Mouse (Mus musculus): ENCODE results near the gene Serpina3f. TPM values are rescaled to one million over a fixed set of nuclear protein-coding genes. Genes with fewer than 3 reads are reported as not detected.
"Not testable (repeated sequence)": the region's sequence is repeated elsewhere in the genome, so short reads cannot be mapped to it uniquely, and the experiment has no call there.

Serpina3f gene
- polyA plus RNA-seq, 1 experiment from 2014 or later = 0.30 TPM

DNA sequence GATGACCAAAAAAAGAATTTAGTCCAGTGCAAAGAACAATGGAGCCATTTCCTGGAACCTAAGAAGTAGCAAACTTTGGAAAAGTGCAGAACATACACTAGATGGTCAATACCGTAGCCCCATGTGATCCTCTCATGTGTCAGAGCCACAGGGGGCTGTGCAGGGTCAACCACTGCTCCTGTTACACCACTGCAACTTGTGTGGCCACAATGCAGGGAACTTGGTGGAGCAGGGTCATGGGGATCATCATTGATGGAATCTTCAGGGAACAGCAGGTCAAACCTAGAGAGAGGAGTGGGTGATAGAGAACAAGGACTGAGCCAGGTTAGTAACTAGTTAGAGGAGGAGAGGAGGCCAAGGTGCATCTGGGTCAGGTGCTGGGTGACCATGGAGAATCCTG lies 7.3 kb downstream of the Serpina3f start:
- WGBS = 73% methylated on average over 1 of the region's 1 CpGs
- H3K27ac ChIP-seq (replicated peaks) = no peak overlapping the region
- H3K9me3 ChIP-seq (replicated peaks) = no peaks in the 10 kb centered on the region

DNA sequence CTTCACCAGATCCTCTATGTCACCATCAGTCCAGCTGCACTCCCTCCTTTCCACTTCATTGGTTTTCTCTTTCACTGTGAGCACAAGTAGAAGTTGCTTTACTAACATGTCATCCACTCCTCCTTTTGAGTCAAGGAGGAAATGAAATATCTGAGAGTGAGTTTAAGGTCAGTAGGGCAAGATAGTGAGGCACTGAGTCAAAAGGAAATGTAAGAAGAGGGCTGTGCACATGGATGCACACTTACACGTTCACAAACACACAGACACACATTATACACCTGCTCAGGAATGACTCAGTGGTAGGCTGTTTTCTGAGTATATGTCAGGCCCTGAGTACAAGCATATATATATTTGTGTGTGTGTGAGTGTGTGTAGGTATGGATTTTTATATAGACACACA lies 9.3 kb downstream of the Serpina3f start:
- H3K27me3 ChIP-seq (ENCODE audit: low read depth, poor library complexity, severe bottlenecking) = no peaks in the 10 kb centered on the region
- H3K4me3 ChIP-seq = no peak overlapping the region
- 81% methylated on average over 1 of the region's 1 CpGs for WGBS
- no peaks in the 10 kb centered on the region for H3K9me3 ChIP-seq (replicated peaks)
- no peaks in the 10 kb centered on the region for H3K36me3 ChIP-seq
- H3K27ac ChIP-seq (replicated peaks) = no peak overlapping the region
- no peak for DNase-seq (ENCODE audit: low spot score)
- H3K4me1 ChIP-seq = peaks cover 3% of the 10 kb centered on the region; the same call in 1 of the 2 replicates

More for the DNA sequence above, 7.3 kb downstream of the Serpina3f start:
- H3K4me1 ChIP-seq = peaks cover 3% of the 10 kb centered on the region; the same call in 1 of the 2 replicates
- no peaks in the 10 kb centered on the region for H3K27me3 ChIP-seq (ENCODE audit: low read depth, poor library complexity, severe bottlenecking)
- no peaks in the 10 kb centered on the region for H3K36me3 ChIP-seq
- DNase-seq (ENCODE audit: low spot score) = no peak
- no peak overlapping the region for H3K4me3 ChIP-seq

DNA sequence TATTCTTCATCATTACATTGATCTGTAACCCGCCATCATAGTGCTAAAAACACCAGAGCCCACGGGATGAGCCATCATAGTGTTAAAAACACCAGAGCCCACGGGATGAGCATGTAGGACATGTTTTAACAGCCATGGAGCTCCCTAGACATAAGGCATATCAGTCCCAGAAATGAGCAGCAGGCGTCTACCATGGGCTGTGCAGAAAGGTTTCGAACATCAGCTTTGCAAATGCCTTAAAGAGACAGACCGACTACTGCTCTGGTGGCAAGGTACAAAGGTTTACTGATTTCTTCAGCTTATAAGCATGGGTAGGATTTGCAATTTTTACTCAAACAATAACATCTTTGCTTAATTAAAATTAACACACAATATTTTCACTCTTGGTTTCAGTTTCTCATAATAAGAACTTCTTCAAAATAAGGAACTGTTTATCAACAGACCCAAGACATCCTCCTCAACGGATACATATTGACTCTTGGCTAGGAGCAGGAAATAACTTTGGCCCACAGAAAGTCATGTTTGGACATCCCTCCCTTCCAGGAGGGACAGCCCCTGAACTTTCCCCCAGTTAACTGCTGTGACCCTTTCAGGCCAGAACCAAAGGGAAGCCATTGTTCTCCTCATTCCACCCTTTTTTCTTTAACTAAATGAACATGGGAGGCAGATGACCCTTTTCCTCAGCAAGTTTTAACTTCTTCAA lies 10.4 kb downstream of the Serpina3f start:
- Histone ChIP-seq H3K9me3 (replicated peaks) (no peaks in the 10 kb centered on the region), H3K27ac (replicated peaks) (no peak overlapping the region), H3K4me1 (peaks cover 3% of the 10 kb centered on the region; the same call in 1 of the 2 replicates), H3K27me3 (ENCODE audit: low read depth, poor library complexity, severe bottlenecking) (no peaks in the 10 kb centered on the region), H3K36me3 (no peaks in the 10 kb centered on the region), H3K4me3 (no peak overlapping the region)
- WGBS = 76% methylated on average over 7 of the region's 7 CpGs
- DNase-seq (ENCODE audit: low spot score) = no peak

DNA sequence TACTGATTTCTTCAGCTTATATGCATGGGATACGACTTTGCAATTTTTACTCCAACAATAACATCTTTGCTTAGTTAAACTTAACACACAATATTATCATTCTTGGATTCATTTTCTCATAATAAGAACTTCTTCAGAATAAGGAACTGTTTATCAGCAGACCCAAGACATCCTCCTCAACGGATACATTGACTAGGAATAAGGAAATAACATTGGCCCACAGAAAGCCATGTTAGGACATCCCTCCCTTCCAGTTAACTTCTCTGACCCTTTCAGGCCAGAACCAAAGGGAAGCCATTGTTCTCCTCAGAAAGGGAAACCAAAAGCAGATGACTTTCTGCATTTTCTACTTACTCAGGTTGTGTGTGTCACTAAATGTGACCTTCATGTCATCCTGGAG lies 16.4 kb downstream of the Serpina3f start:
- WGBS = 80% methylated on average over 2 of the region's 2 CpGs
- no peak for DNase-seq (ENCODE audit: low spot score)
- Histone ChIP-seq H3K36me3 (no peaks in the 10 kb centered on the region), H3K4me1 (no peaks in the 10 kb centered on the region), H3K27me3 (ENCODE audit: low read depth, poor library complexity, severe bottlenecking) (no peaks in the 10 kb centered on the region), H3K4me3 (no peak overlapping the region), H3K9me3 (replicated peaks) (no peaks in the 10 kb centered on the region), H3K27ac (replicated peaks) (no peak overlapping the region)

DNA sequence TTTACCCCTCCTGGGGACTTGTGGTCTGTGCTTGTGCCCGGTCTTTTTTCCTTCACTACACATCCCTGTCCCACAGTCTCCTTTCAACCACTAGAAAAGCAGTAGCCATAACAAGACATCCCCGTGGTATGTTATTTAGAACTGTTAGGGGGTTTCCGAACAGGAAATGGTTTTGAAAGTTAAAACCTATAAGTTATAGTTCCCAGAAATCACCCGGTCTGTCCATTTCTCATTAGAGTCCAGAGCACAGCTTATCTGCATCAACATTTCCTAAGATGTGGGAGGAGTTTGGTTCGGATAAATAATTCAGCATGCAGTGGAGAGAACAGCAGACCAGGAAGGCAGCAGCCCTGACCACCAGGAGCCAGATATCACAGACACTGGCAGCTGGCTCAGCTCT lies 21.6 kb downstream of the Serpina3f start, which contains the start of gene Serpina3g:
Gene Serpina3g, plus strand, starts transcription at position 331 of the 400 bp plus-strand sequence.
- no peaks in the 10 kb centered on the region for H3K36me3 ChIP-seq
- no peak for DNase-seq (ENCODE audit: low spot score)
- H3K27ac ChIP-seq (replicated peaks) = no peak within 1 kb of the TSS
- H3K4me1 ChIP-seq = no peaks in the 10 kb centered on the region
- no peaks in the 10 kb centered on the region for H3K27me3 ChIP-seq (ENCODE audit: low read depth, poor library complexity, severe bottlenecking)
- H3K4me3 ChIP-seq = no peak within 1 kb of the TSS
- no peaks in the 10 kb centered on the region for H3K9me3 ChIP-seq (replicated peaks)
- 75% methylated on average over 5 of the region's 5 CpGs for WGBS

DNA sequence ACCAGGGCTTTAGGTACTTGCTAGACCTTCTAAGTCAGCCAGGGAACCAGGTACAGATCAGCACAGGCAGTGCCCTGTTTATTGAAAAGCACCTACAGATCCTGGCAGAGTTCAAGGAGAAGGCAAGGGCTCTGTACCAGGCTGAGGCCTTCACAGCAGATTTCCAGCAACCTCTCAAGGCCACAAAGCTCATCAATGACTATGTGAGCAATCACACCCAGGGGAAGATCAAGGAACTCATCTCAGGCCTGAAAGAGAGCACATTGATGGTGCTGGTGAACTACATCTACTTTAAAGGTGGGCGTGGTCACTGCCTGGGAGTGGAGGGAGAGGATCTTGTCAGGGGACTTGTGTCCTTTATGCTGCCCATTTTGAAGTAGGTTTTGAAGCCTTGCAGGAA lies 23.7 kb downstream of the Serpina3f start:
- not testable (repeated sequence) for H3K4me1 ChIP-seq; H3K27ac ChIP-seq (replicated peaks); H3K36me3 ChIP-seq; H3K9me3 ChIP-seq (replicated peaks); DNase-seq (ENCODE audit: low spot score); H3K27me3 ChIP-seq (ENCODE audit: low read depth, poor library complexity, severe bottlenecking); H3K4me3 ChIP-seq
- whole genome bisulfite sequencing = 70% methylated on average over 1 of the region's 1 CpGs

DNA sequence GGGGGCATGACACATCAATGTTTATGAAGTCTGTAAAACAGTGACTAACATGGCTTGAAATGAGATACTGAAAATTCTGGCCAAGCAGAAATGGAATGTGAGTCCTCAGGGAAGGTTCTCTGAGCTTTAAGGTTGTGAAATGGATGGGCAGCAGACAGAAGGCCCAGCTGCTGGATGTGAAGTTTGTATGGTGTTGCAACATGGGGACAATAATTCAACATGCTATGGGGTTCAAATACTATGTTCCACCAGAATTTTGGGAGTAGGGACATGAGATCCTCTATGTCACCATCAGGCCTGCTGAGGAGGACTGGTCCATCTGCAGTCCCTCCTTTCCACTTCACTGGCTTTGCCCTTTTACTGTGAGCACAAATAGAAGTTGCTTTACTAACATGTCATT lies 29.0 kb downstream of the Serpina3f start:
- Histone ChIP-seq H3K4me3 (no peak overlapping the region), H3K27me3 (ENCODE audit: low read depth, poor library complexity, severe bottlenecking) (no peaks in the 10 kb centered on the region), H3K36me3 (no peaks in the 10 kb centered on the region), H3K27ac (replicated peaks) (no peak overlapping the region), H3K4me1 (peaks cover 15% of the 10 kb centered on the region), H3K9me3 (replicated peaks) (no peaks in the 10 kb centered on the region)
- no peak for DNase-seq (ENCODE audit: low spot score)

DNA sequence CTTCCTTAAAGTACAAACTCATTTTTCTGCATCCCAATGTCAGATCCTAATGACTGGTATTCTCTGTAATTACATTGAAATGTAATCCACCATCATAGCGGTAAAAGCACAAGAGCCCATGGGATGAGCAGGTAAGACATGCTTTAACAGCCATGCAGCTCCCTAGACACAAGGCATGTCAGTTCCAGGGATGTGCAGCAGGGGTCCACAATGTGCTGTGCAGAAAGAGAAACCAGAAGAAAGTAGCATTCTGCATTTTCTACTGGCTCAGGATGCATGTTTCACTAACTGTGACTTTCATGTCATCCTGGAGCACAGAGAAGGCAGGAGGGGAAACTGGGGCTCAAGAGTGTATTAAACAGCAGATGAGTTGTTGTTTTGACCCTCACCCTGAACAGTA lies 30.7 kb downstream of the Serpina3f start:
- Histone ChIP-seq H3K4me3 (no peak overlapping the region), H3K4me1 (peaks cover 15% of the 10 kb centered on the region), H3K9me3 (replicated peaks) (no peaks in the 10 kb centered on the region), H3K27me3 (ENCODE audit: low read depth, poor library complexity, severe bottlenecking) (no peaks in the 10 kb centered on the region), H3K27ac (replicated peaks) (no peak overlapping the region), H3K36me3 (no peaks in the 10 kb centered on the region)
- 83% methylated on average over 1 of the region's 1 CpGs for WGBS
- no peak for DNase-seq (ENCODE audit: low spot score)

DNA sequence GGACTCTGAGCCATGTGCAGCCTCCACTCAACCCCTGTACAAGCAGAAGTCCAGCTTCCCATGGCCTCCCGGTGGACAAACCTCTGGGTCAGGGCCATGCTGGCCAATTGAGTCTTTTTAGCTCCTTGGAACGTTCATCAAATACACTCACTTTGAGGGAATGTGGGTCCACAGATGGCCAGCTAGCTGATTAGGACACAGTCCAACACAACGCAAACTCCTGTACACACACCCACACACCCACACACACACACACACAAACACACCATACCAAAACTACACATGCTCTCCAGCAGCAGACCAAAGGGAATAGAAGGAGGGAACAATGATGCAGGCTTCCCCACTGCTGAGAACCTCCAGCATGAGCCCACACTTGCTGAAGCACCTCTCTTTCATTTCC lies 31.3 kb downstream of the Serpina3f start:
- H3K27me3 ChIP-seq (ENCODE audit: low read depth, poor library complexity, severe bottlenecking) = no peaks in the 10 kb centered on the region
- WGBS = 87% methylated on average over 3 of the region's 3 CpGs
- H3K4me3 ChIP-seq = no peak overlapping the region
- H3K9me3 ChIP-seq (replicated peaks) = no peaks in the 10 kb centered on the region
- no peak overlapping the region for H3K27ac ChIP-seq (replicated peaks)
- no peak for DNase-seq (ENCODE audit: low spot score)
- peaks cover 15% of the 10 kb centered on the region for H3K4me1 ChIP-seq
- no peaks in the 10 kb centered on the region for H3K36me3 ChIP-seq

DNA sequence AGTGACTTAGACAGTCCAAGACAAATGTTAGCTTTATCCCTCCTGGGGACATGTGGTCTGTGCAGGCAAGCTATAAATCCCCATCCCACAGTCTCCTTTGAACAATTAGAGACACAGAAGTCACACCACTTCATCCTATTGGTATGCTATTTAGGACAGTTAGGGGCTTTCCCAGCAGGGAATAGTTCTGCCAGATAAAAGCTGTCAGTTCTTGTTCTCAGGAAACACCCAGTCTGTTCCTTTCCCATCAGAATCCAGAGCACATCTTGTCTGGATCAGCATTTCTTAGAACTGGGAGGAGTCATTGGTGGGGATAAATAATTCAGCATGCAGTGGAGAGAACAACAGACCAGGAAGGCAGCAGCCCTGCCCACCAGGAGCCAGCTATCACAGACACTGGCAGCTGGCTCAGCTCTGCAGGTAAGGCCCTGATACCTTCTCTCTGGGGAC lies 33.2 kb downstream of the Serpina3f start:
- no peak overlapping the region for H3K4me3 ChIP-seq
- no peaks in the 10 kb centered on the region for H3K36me3 ChIP-seq

DNA sequence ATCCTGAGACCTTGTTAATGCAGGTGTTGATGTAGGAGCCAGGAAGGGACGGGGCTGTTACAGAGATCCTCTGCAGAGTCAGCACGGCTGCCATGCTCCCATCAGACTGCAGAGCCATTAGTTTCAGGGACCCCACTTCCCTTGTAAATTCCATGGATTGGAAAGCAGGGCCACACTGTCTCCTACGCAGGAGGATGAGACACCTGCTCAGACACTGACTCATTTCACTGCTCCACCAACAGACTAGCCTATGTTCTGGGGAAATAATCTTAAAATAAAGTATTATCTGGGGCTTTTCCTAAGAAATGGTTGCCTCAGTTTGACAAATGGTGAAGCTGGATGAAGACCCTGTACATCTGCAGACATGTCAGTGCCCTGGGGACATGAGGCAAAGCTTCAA lies 33.9 kb downstream of the Serpina3f start:
- Histone ChIP-seq H3K9me3 (replicated peaks) (no peaks in the 10 kb centered on the region), H3K36me3 (no peaks in the 10 kb centered on the region), H3K4me3 (no peak overlapping the region), H3K27ac (replicated peaks) (peak overlapping the region; percentile 55; the same call in 1 of the 2 replicates), H3K4me1 (peaks cover 15% of the 10 kb centered on the region), H3K27me3 (ENCODE audit: low read depth, poor library complexity, severe bottlenecking) (no peaks in the 10 kb centered on the region)
- 85% methylated on average over 3 of the region's 3 CpGs for WGBS
- no peak for DNase-seq (ENCODE audit: low spot score)

More for the DNA sequence above, 33.2 kb downstream of the Serpina3f start:
- peak overlapping the region; percentile 55; the same call in 1 of the 2 replicates for H3K27ac ChIP-seq (replicated peaks)
- no peaks in the 10 kb centered on the region for H3K27me3 ChIP-seq (ENCODE audit: low read depth, poor library complexity, severe bottlenecking)
- H3K9me3 ChIP-seq (replicated peaks) = no peaks in the 10 kb centered on the region
- H3K4me1 ChIP-seq = peaks cover 15% of the 10 kb centered on the region
- no peak for DNase-seq (ENCODE audit: low spot score)

DNA sequence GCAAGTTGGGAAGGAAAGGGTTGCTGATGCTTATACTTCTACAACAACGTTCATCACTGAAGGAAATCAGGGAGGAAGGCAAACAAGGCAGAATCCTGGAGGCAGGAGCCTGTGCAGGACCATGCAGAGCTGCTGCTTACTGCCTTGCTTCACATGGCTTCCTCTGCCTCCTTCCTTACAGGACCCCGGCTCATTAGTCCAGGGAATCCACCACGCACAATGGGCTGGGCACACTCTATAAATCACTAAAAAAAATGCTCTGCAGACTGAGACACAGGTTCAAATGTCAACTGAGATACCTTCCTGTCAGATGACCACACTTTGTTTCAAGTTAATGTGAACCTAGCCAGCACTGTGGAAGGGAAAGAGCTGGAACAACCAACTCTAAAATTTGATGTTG lies 46.7 kb downstream of the Serpina3f start:
- no peaks in the 10 kb centered on the region for H3K36me3 ChIP-seq
- no peaks in the 10 kb centered on the region for H3K9me3 ChIP-seq (replicated peaks)
- WGBS = 85% methylated on average over 3 of the region's 3 CpGs
- peaks cover 13% of the 10 kb centered on the region for H3K4me1 ChIP-seq
- no peak overlapping the region for H3K4me3 ChIP-seq
- no peaks in the 10 kb centered on the region for H3K27me3 ChIP-seq (ENCODE audit: low read depth, poor library complexity, severe bottlenecking)
- H3K27ac ChIP-seq (replicated peaks) = no peak overlapping the region
- DNase-seq (ENCODE audit: low spot score) = no peak

DNA sequence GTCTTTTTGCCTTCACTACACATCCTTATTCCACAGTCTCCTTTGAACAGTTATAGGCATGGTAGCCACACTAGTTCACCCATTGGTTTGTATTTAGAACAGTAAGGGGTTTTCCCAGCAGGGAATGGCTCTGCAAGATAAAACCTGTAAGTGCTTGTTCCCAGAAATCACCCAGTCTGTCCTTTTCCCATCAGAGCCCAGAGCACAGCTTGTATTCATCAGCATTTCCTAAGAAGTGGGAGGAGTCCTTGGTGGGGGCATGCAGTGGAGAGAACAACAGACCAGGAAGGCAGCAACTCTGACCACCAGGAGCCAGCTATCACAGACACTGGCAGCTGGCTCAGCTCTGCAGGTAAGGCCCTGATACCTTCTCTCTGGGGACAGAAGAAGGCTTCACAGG lies 48.5 kb downstream of the Serpina3f start, which contains the start of gene Serpina3i:
Gene Serpina3i, plus strand, starts transcription at position 260 of the 400 bp plus-strand sequence.
- peaks cover 13% of the 10 kb centered on the region for H3K4me1 ChIP-seq
- DNase-seq (ENCODE audit: low spot score) = no peak
- H3K27ac ChIP-seq (replicated peaks) = no peak within 1 kb of the TSS
- no peaks in the 10 kb centered on the region for H3K27me3 ChIP-seq (ENCODE audit: low read depth, poor library complexity, severe bottlenecking)
- no peaks in the 10 kb centered on the region for H3K36me3 ChIP-seq
- no peak within 1 kb of the TSS for H3K4me3 ChIP-seq
- no peaks in the 10 kb centered on the region for H3K9me3 ChIP-seq (replicated peaks)

All from midbrain, embryonic 10.5 days (tissue).